Mouse (Mus musculus): Measurements from ENCODE around the gene 2010111I01Rik.

- TF ChIP-seq CTCF (IDR thresholded peaks at IDR 0.05 in 2 of 3, conservative IDR thresholded peaks at IDR 0.05 in 1 of 3; ENCODE audit: control insufficient read depth in 1 of 3, insufficient read depth in 1 of 3, low read depth in 2 of 3, low read length in 3 of 3, poor library complexity in 1 of 3, severe bottlenecking in 1 of 3) = no peak
- TF ChIP-seq GABPA (IDR thresholded peaks at IDR 0.05; ENCODE audit: low read depth, low read length) = no peak
- no peak for TF ChIP-seq EP300 (IDR thresholded peaks at IDR 0.05; ENCODE audit: low read depth in 1 of 2, low read length in 2 of 2)
Observed at GRCm38 (mm10) chr13:63101761-63102160, 137.1 kb downstream of the 2010111I01Rik start.

Data from MEL (cell line).